Mouse (Mus musculus): ENCODE measurements around the gene Tarm1.

GRCm38 (mm10) chr7:3460261-3460660 is 42.2 kb downstream of the Tarm1 start:
- TF ChIP-seq EP300 (IDR thresholded peaks at IDR 0.05; ENCODE audit: insufficient read depth, low read depth, low read length) (no peak), CTCF (IDR thresholded peaks at IDR 0.05) (no peak), POLR2A (IDR thresholded peaks at IDR 0.05; ENCODE audit: insufficient read depth, low read depth, low read length) (no peak)
